Mouse (Mus musculus) thymus, adult 2 months (tissue): ENCODE results near the gene Tbc1d8b.

Experiments
- CTCF ChIP-seq: fragments of 200-500 bp; IDR thresholded peaks from 2 replicates; pipeline ENCODE4 v1.5.1; 2012; ENCODE audit warnings: mild to moderate bottlenecking, control low read depth, low read length, moderate library complexity, borderline replicate concordance; ENCODE audit not compliant: control insufficient read depth, poor library complexity, insufficient read depth; ENCODE audit errors: extremely low read depth
- POLR2A ChIP-seq: fragments of 200-500 bp; IDR thresholded peaks from 2 replicates; pipeline ENCODE4 v1.6.1; 2012; ENCODE audit warnings: mild to moderate bottlenecking, low read length, control low read depth, moderate library complexity; ENCODE audit not compliant: control insufficient read depth, poor library complexity, insufficient read depth; ENCODE audit errors: extremely low read depth

- TF ChIP-seq CTCF: no peak
- TF ChIP-seq POLR2A: no peak
Measured at GRCm38 (mm10) chrX:139722350-139722749, 37.6 kb downstream of the Tbc1d8b start.
